Mouse (Mus musculus) ES-Bruce4 (cell line): Measurements from ENCODE around the gene Mmgt2. TPM values are rescaled to one million over a fixed set of nuclear protein-coding genes. Genes with fewer than 3 reads are reported as not detected.
A peak's percentile ranks its signal among the peaks of the same experiment; 100 is the strongest.

Experiments used
- H3K27ac ChIP-seq: 2 replicates; pipeline ENCODE4 v1.5.1; 2012; ENCODE audit warnings: low read length, inconsistent platforms; ENCODE audit not compliant: insufficient read depth
- H3K27me3 ChIP-seq: 2 replicates; pipeline ENCODE4 v1.6.1; 2012; ENCODE audit warnings: mild to moderate bottlenecking, low read length, inconsistent platforms; ENCODE audit not compliant: control insufficient read depth, poor library complexity, insufficient read depth, severe bottlenecking
- H3K36me3 ChIP-seq: 2 replicates; pipeline ENCODE4 v1.6.1; 2012; ENCODE audit warnings: inconsistent platforms, mild to moderate bottlenecking, low read length, moderate library complexity; ENCODE audit not compliant: control insufficient read depth, poor library complexity, insufficient read depth, severe bottlenecking
- H3K4me1 ChIP-seq: one replicate; pipeline ENCODE4 v1.8.1; 2011; ENCODE audit warnings: low read length; ENCODE audit not compliant: control insufficient read depth, insufficient read depth
- H3K4me3 ChIP-seq: 2 replicates; pipeline ENCODE4 v1.5.1; 2011; ENCODE audit warnings: low read depth, mild to moderate bottlenecking, low read length
- H3K9ac ChIP-seq: 2 replicates; pipeline ENCODE4 v1.6.1; 2012; ENCODE audit warnings: low read depth, mild to moderate bottlenecking, inconsistent platforms; ENCODE audit not compliant: poor library complexity, severe bottlenecking
- H3K9me3 ChIP-seq: replicated peaks from 2 replicates; pipeline ENCODE4 v1.6.1; 2012; ENCODE audit warnings: mild to moderate bottlenecking, low read length, inconsistent platforms; ENCODE audit not compliant: control insufficient read depth, poor library complexity, insufficient read depth, severe bottlenecking
- CTCF ChIP-seq: IDR thresholded peaks from one replicate; pipeline ENCODE4 v1.8.1; 2011; ENCODE audit warnings: low read depth, low read length
- EP300 ChIP-seq: IDR thresholded peaks from 2 replicates; pipeline ENCODE4 v1.6.1; 2011; ENCODE audit warnings: low read depth, low read length; ENCODE audit not compliant: insufficient read depth
- POLR2A ChIP-seq: IDR thresholded peaks from one replicate; pipeline ENCODE4 v1.8.1; 2011; ENCODE audit warnings: low read length; ENCODE audit not compliant: insufficient read depth
- polyA plus RNA-seq: library from polyadenylated mRNA; stranded (reverse); fragments of >200 nt; gene quantifications from 2 replicates; pipeline ENCODE4 v1.2.4, GENCODE M21; 2011; ENCODE audit warnings: low read depth; ENCODE audit not compliant: missing spikeins, insufficient read depth, insufficient read length

The Mmgt2 gene
- polyA plus RNA-seq, result 12.6 and 19.3 TPM in 2 replicates

- no peaks in the 10 kb centered on the region for H3K36me3 ChIP-seq
- peak within 1 kb of the TSS; percentile 59 for H3K27ac ChIP-seq
- TF ChIP-seq POLR2A, result no peak
- TF ChIP-seq EP300, result no peak
- peak; percentile 67 for TF ChIP-seq CTCF
- H3K4me1 ChIP-seq, result peaks cover 2% of the 10 kb centered on the region
- no peaks in the 10 kb centered on the region for H3K9me3 ChIP-seq
- peak within 1 kb of the TSS; percentile 77 for H3K4me3 ChIP-seq
- H3K27me3 ChIP-seq, result no peaks in the 10 kb centered on the region
- H3K9ac ChIP-seq, result peak within 1 kb of the TSS; percentile 79
These were observed at the start of gene Mmgt2 for GRCm38 (mm10) chr11:62648591-62649391. Gene Mmgt2 (plus strand): TSS chr11:62648664.

GRCm38 (mm10) chr11:62601732-62602618, 46.5 kb upstream of the Mmgt2 start:
- Histone ChIP-seq H3K36me3 (peaks cover 37% of the 10 kb centered on the region), H3K9me3 (no peaks in the 10 kb centered on the region), H3K9ac (peak overlapping the region; percentile 79), H3K27ac (peak overlapping the region; percentile 46), H3K27me3 (no peaks in the 10 kb centered on the region), H3K4me1 (no peaks in the 10 kb centered on the region), H3K4me3 (peak overlapping the region; percentile 65)
- TF ChIP-seq POLR2A, result no peak
- TF ChIP-seq CTCF, result no peak
- no peak for TF ChIP-seq EP300

GRCm38 (mm10) chr11:62602619-62603311, 45.7 kb upstream of the Mmgt2 start:
- TF ChIP-seq CTCF (no peak), POLR2A (peak; percentile 99), EP300 (peak; percentile 56; the same call in 1 of the 2 replicates)
- Histone ChIP-seq H3K9me3 (no peaks in the 10 kb centered on the region), H3K9ac (peak overlapping the region; percentile 92), H3K27ac (peak overlapping the region; percentile 83), H3K4me3 (peak overlapping the region; percentile 87), H3K27me3 (no peaks in the 10 kb centered on the region), H3K4me1 (no peaks in the 10 kb centered on the region), H3K36me3 (peaks cover 41% of the 10 kb centered on the region)

- H3K36me3 ChIP-seq, result peaks cover 41% of the 10 kb centered on the region
- H3K4me1 ChIP-seq, result no peaks in the 10 kb centered on the region
- peak overlapping the region; percentile 92 for H3K9ac ChIP-seq
- H3K27ac ChIP-seq, result peak overlapping the region; percentile 83
- peak overlapping the region; percentile 87 for H3K4me3 ChIP-seq
- H3K27me3 ChIP-seq, result no peaks in the 10 kb centered on the region
- TF ChIP-seq CTCF (no peak), EP300 (no peak), POLR2A (no peak)
- no peaks in the 10 kb centered on the region for H3K9me3 ChIP-seq
These were observed 45.0 kb upstream of the Mmgt2 start for GRCm38 (mm10) chr11:62603312-62604056.

- Histone ChIP-seq H3K4me3 (peak overlapping the region; percentile 87), H3K27ac (peak overlapping the region; percentile 83), H3K9ac (peak overlapping the region; percentile 92), H3K27me3 (no peaks in the 10 kb centered on the region), H3K9me3 (no peaks in the 10 kb centered on the region), H3K4me1 (no peaks in the 10 kb centered on the region), H3K36me3 (peaks cover 41% of the 10 kb centered on the region)
- no peak for TF ChIP-seq CTCF
- no peak for TF ChIP-seq EP300
- no peak for TF ChIP-seq POLR2A
These were observed 44.2 kb upstream of the Mmgt2 start for GRCm38 (mm10) chr11:62604123-62604706.
